Mouse (Mus musculus) heart, embryonic 11.5 days (tissue): ENCODE measurements around the gene Ptpn14. TPM values are rescaled to one million over a fixed set of nuclear protein-coding genes. Genes with fewer than 3 reads are reported as not detected.

Source experiments
- ATAC-seq: fragments of 200-750 bp; cut with Nextera tagmentation; replicated peaks from 2 replicates; pipeline ENCODE4 v1.8.0; 2017; ENCODE audit warnings: moderate library complexity; ENCODE audit not compliant: insufficient number of reproducible peaks, low FRiP score, low TSS enrichment
- H3K27ac ChIP-seq: fragments of 300-500 bp; sonication (generic); 2 replicates; pipeline ENCODE4 v1.5.1; 2014; ENCODE audit warnings: mild to moderate bottlenecking, low read depth, low read length
- H3K27me3 ChIP-seq: fragments of 300-500 bp; sonication (generic); 2 replicates; pipeline ENCODE4 v1.6.1; 2014; ENCODE audit warnings: mild to moderate bottlenecking, low read length, mixed read lengths; ENCODE audit not compliant: control insufficient read depth, insufficient read depth
- H3K36me3 ChIP-seq: fragments of 300-500 bp; sonication (generic); 2 replicates; pipeline ENCODE4 v1.6.1; 2014; ENCODE audit warnings: mild to moderate bottlenecking, low read length, moderate library complexity, mixed read lengths; ENCODE audit not compliant: control insufficient read depth, insufficient read depth
- H3K4me1 ChIP-seq: fragments of 300-500 bp; sonication (generic); 2 replicates; pipeline ENCODE4 v1.6.1; 2014; ENCODE audit warnings: low read length; ENCODE audit not compliant: control insufficient read depth, insufficient read depth
- H3K4me2 ChIP-seq: fragments of 300-500 bp; sonication (generic); 2 replicates; pipeline ENCODE4 v1.6.1; 2014; ENCODE audit warnings: mild to moderate bottlenecking, moderate library complexity
- H3K4me3 ChIP-seq: fragments of 300-500 bp; sonication (generic); 2 replicates; pipeline ENCODE4 v1.5.1; 2014; ENCODE audit warnings: low read depth, low read length
- H3K9ac ChIP-seq: fragments of 300-500 bp; sonication (generic); 2 replicates; pipeline ENCODE4 v1.6.1; 2014; ENCODE audit warnings: mild to moderate bottlenecking, low read depth, low read length, moderate library complexity
- H3K9me3 ChIP-seq: fragments of 300-500 bp; sonication (generic); replicated peaks from 2 replicates; pipeline ENCODE4 v1.6.1; 2016; ENCODE audit warnings: low read length; ENCODE audit not compliant: control insufficient read depth
- WGBS: fragments of 180-500 bp; shearing (Covaris S2); extraction: QIAGEN DNeasy Blood & Tissue Kit; methylation state at CpG from one replicate; pipeline ENCODE4 v1.1.7; 2014; ENCODE audit not compliant: insufficient replicate concordance; 5-methylcytosine and 5-hydroxymethylcytosine counted together
- polyA plus RNA-seq: library from polyadenylated mRNA; unstranded; fragments of >200 nt; fragmentation: Nextera tagmentation; extraction: Ambion mirVana; gene quantifications from 2 replicates; pipeline ENCODE4 v1.2.1, GENCODE M21; 2014

The Ptpn14 gene
- polyA plus RNA-seq, 1 experiment from 2014 or later: 10.1 TPM

GRCm38 (mm10) chr1:189883531-189884170, 155.6 kb downstream of the Ptpn14 start:
- Histone ChIP-seq H3K27ac (no peak overlapping the region), H3K4me3 (no peak overlapping the region), H3K27me3 (no peaks in the 10 kb centered on the region), H3K36me3 (peaks cover 7% of the 10 kb centered on the region; the same call in 1 of the 2 replicates), H3K9me3 (no peaks in the 10 kb centered on the region), H3K4me2 (no peak overlapping the region), H3K4me1 (peaks cover 19% of the 10 kb centered on the region), H3K9ac (no peak overlapping the region)
- no peak for ATAC-seq
- 49% methylated on average over 18 of the region's 18 CpGs for WGBS

- Histone ChIP-seq H3K36me3 (peaks cover 7% of the 10 kb centered on the region; the same call in 1 of the 2 replicates), H3K9me3 (no peaks in the 10 kb centered on the region), H3K4me2 (no peak overlapping the region), H3K9ac (no peak overlapping the region), H3K27me3 (no peaks in the 10 kb centered on the region), H3K27ac (no peak overlapping the region), H3K4me1 (peaks cover 24% of the 10 kb centered on the region), H3K4me3 (no peak overlapping the region)
- WGBS: 69% methylated on average over 13 of the region's 13 CpGs
- no peak for ATAC-seq
Measured at GRCm38 (mm10) chr1:189884951-189885350, 156.9 kb downstream of the Ptpn14 start.

- no peak overlapping the region for H3K27ac ChIP-seq
Measured at GRCm38 (mm10) chr1:189885975-189886374, 157.9 kb downstream of the Ptpn14 start.

GRCm38 (mm10) chr1:189887518-189887917, 159.4 kb downstream of the Ptpn14 start:
- Histone ChIP-seq H3K4me1 (peaks cover 21% of the 10 kb centered on the region), H3K4me2 (no peak overlapping the region), H3K9ac (no peak overlapping the region), H3K9me3 (no peaks in the 10 kb centered on the region), H3K27me3 (no peaks in the 10 kb centered on the region), H3K4me3 (no peak overlapping the region), H3K36me3 (peaks cover 7% of the 10 kb centered on the region; the same call in 1 of the 2 replicates), H3K27ac (peak overlapping the region; percentile 41; the same call in 1 of the 2 replicates)
- WGBS: 39% methylated on average over 7 of the region's 7 CpGs
- ATAC-seq: no peak

More at GRCm38 (mm10) chr1:189885975-189886374, 157.9 kb downstream of the Ptpn14 start:
- peaks cover 7% of the 10 kb centered on the region; the same call in 1 of the 2 replicates for H3K36me3 ChIP-seq
- H3K4me1 ChIP-seq: peaks cover 21% of the 10 kb centered on the region
- H3K9ac ChIP-seq: no peak overlapping the region
- H3K4me3 ChIP-seq: no peak overlapping the region
- no peaks in the 10 kb centered on the region for H3K9me3 ChIP-seq
- ATAC-seq: no peak
- no peaks in the 10 kb centered on the region for H3K27me3 ChIP-seq
- H3K4me2 ChIP-seq: no peak overlapping the region
- whole genome bisulfite sequencing: 63% methylated on average over 6 of the region's 6 CpGs

DNA sequence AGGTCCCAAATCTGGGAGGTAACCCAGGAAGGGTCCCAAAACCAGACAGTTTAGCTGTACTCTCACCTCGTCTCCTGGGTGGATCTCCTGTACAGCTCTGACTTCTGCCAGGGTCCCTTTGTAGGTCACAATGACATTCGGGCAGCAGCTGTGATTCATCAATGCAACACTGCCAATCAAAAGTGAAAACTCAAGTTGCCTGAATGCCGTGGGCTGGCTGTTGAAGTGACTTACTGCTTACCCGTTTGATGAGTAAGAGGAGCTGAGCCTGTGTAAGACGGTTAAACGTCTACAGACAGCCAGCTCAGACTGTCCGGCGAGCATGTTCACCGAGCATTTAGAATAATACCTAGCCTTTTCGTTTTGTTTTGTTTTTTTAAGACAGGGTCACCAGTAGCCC, 160.7 kb downstream of the Ptpn14 start:
- WGBS: 57% methylated on average over 10 of the region's 10 CpGs
- peaks cover 12% of the 10 kb centered on the region for H3K36me3 ChIP-seq
- H3K4me3 ChIP-seq: no peak overlapping the region
- H3K27ac ChIP-seq: peak overlapping the region; percentile 57
- H3K27me3 ChIP-seq: no peaks in the 10 kb centered on the region
- H3K9me3 ChIP-seq: no peaks in the 10 kb centered on the region
- H3K4me2 ChIP-seq: no peak overlapping the region
- H3K4me1 ChIP-seq: peaks cover 19% of the 10 kb centered on the region
- H3K9ac ChIP-seq: no peak overlapping the region
- ATAC-seq: no peak

- Histone ChIP-seq H3K4me2 (no peak overlapping the region), H3K4me3 (no peak overlapping the region), H3K27me3 (no peaks in the 10 kb centered on the region), H3K9me3 (no peaks in the 10 kb centered on the region), H3K36me3 (peaks cover 10% of the 10 kb centered on the region), H3K9ac (no peak overlapping the region), H3K27ac (no peak overlapping the region), H3K4me1 (peaks cover 24% of the 10 kb centered on the region)
- no peak for ATAC-seq
- 83% methylated on average over 9 of the region's 9 CpGs for WGBS
Measured at GRCm38 (mm10) chr1:189894191-189894590, 166.1 kb downstream of the Ptpn14 start.

DNA sequence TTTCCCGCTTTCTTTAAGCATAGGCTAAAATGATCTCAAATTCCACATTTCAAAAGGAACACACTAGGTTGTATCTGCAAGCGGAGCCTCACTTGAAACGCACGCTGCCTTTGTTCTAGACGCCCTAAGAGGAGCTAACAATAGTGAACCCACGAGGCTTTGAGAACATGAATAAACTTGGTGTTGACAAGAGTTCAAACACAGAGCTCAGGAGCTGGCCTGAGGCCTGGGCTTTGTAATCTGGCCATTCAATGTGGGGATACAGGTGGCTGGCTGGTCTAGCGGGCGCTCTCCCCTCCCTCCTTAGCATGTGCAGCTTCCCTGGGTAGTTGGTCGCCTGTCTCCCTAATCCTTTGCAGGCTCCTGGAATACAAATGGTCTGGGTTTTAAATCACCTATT, 169.8 kb downstream of the Ptpn14 start:
- Histone ChIP-seq H3K9ac (no peak overlapping the region), H3K4me1 (peaks cover 29% of the 10 kb centered on the region), H3K4me2 (no peak overlapping the region), H3K27me3 (no peaks in the 10 kb centered on the region), H3K9me3 (no peaks in the 10 kb centered on the region), H3K4me3 (no peak overlapping the region), H3K27ac (0 out of 2 replicates have a peak overlapping the region, but pooled peaks have one; percentile 35), H3K36me3 (peaks cover 7% of the 10 kb centered on the region)
- WGBS: 64% methylated on average over 9 of the region's 9 CpGs
- no peak for ATAC-seq

DNA sequence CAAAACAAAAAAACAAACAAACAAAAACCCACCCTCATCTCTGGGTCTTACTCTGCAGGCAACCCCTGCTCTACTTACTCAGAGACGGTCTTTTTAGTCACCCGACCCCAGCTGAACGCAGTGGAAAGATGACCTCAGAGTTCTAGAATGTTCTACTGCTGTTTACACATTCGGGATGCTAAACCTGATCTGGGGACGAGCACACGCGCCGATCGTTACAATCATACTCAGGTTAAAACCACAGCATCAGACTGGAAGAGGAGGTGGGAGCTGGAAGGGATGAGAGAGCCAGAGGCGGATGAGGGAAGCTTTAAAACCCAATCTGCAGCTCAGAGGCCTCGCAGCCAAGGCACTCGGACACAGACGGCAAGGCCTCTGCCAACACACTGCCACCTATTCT, 170.6 kb downstream of the Ptpn14 start:
- H3K36me3 ChIP-seq: peaks cover 3% of the 10 kb centered on the region
- H3K4me1 ChIP-seq: peaks cover 35% of the 10 kb centered on the region
- no peak for ATAC-seq
- no peaks in the 10 kb centered on the region for H3K9me3 ChIP-seq
- no peak overlapping the region for H3K4me2 ChIP-seq
- WGBS: 59% methylated on average over 13 of the region's 13 CpGs
- H3K4me3 ChIP-seq: no peak overlapping the region
- H3K27ac ChIP-seq: peak overlapping the region; percentile 42
- no peaks in the 10 kb centered on the region for H3K27me3 ChIP-seq
- H3K9ac ChIP-seq: no peak overlapping the region

DNA sequence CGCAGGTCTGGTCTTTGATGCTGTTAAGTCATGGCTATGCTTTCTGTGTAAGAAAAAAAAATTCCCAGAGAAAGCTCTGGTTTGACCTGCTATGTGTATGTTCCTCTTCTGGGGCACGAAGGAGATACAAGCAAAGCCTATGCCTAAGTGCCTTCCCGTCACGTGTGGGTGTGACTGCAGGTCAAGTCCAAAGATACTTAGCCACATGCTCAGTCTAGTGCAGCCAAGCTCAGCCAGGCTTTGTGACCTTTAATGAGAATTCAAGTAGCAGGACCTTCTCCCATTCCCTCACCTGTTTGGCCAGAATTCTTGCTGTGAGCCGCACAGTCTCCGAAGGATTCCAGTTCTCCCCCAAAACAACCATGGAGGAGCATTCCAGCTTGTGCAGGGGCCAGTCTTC, 171.5 kb downstream of the Ptpn14 start:
- no peak overlapping the region for H3K9ac ChIP-seq
- peaks cover 35% of the 10 kb centered on the region for H3K4me1 ChIP-seq
- peaks cover 3% of the 10 kb centered on the region for H3K36me3 ChIP-seq
- WGBS: 83% methylated on average over 6 of the region's 6 CpGs
- H3K27ac ChIP-seq: peak overlapping the region; percentile 42
- H3K4me3 ChIP-seq: no peak overlapping the region
- H3K9me3 ChIP-seq: no peaks in the 10 kb centered on the region
- no peak overlapping the region for H3K4me2 ChIP-seq
- no peaks in the 10 kb centered on the region for H3K27me3 ChIP-seq
- no peak for ATAC-seq
